8 mouse cellular contexts compared by ENCODE assay signal in genomic region chr12:69087928-69088609, GRCm38 (mm10).
DNase-seq lines count a peak whose midpoint lies in the region; ATAC-seq and TF ChIP-seq lines count a peak whose summit lies in the region.

No protein-coding gene starts in this region.

- WGBS in forebrain, embryonic 13.5 days = 63% methylated on average over 9 of the region's 9 CpGs
- 59% methylated on average over 9 of the region's 9 CpGs for WGBS in midbrain, postnatal 0 days

- H3K27me3 ChIP-seq in testis, adult 2 months (ENCODE audit: control insufficient read depth, insufficient read depth, low read length) = no peaks in the 10 kb centered on the region
- peaks cover 3% of the 10 kb centered on the region; the same call in 1 of the 2 replicates for H3K27me3 ChIP-seq in forebrain, embryonic 13.5 days
- H3K27me3 ChIP-seq in midbrain, postnatal 0 days (ENCODE audit: insufficient read depth, low read length) = no peaks in the 10 kb centered on the region

- peak overlapping the region; percentile 20; the same call in 1 of the 2 replicates for H3K4me2 ChIP-seq in forebrain, embryonic 13.5 days
- H3K4me2 ChIP-seq in midbrain, postnatal 0 days (ENCODE audit: low read depth, low read length, poor library complexity, severe bottlenecking) = no peak overlapping the region

- peak; percentile 24 for DNase-seq in cerebellum, adult 9-10 months
- DNase-seq in cerebellum, adult 9-11 months = no peak
- no peak for DNase-seq in testis, postnatal 14 days (ENCODE audit: low spot score)
- peak; percentile 54 for DNase-seq in kidney, postnatal 14 days
- peak; percentile 87 for DNase-seq in midbrain, postnatal 0 days (ENCODE audit: low spot score)
- DNase-seq in testis, postnatal 10 days (ENCODE audit: low spot score) = no peak

- peak; percentile 71 for ATAC-seq in forebrain, embryonic 13.5 days
- 0 out of 2 replicates have a peak, but pooled peaks have one; percentile 11 for ATAC-seq in midbrain, postnatal 0 days (ENCODE audit: low FRiP score)

- no peaks in the 10 kb centered on the region; the same call in 1 of the 2 replicates for H3K4me1 ChIP-seq in testis, adult 2 months (ENCODE audit: control insufficient read depth, insufficient read depth, low read length)
- no peaks in the 10 kb centered on the region for H3K4me1 ChIP-seq in forebrain, embryonic 13.5 days
- H3K4me1 ChIP-seq in midbrain, postnatal 0 days (ENCODE audit: insufficient read depth, low read length) = no peaks in the 10 kb centered on the region

- no peak overlapping the region for H3K27ac ChIP-seq in testis, adult 2 months (ENCODE audit: control insufficient read depth, insufficient read depth, low read depth, low read length)
- no peak overlapping the region for H3K27ac ChIP-seq in forebrain, embryonic 13.5 days
- H3K27ac ChIP-seq in midbrain, postnatal 0 days (ENCODE audit: low read depth, low read length) = no peak overlapping the region

- H3K36me3 ChIP-seq in testis, adult 2 months (ENCODE audit: control insufficient read depth, insufficient read depth, low read length) = no peaks in the 10 kb centered on the region
- no peaks in the 10 kb centered on the region for H3K36me3 ChIP-seq in forebrain, embryonic 13.5 days (ENCODE audit: poor library complexity, severe bottlenecking)
- no peaks in the 10 kb centered on the region for H3K36me3 ChIP-seq in midbrain, postnatal 0 days (ENCODE audit: insufficient read depth, low read length)

- peak; percentile 23; the same call in 1 of the 2 replicates for TF ChIP-seq CTCF in testis, adult 2 months (IDR thresholded peaks at IDR 0.05; ENCODE audit: control insufficient read depth, insufficient read depth, insufficient replicate concordance, low read depth, low read length)
- TF ChIP-seq CTCF in midbrain, postnatal 0 days (IDR thresholded peaks at IDR 0.05) = peak; percentile 95

- H3K4me3 ChIP-seq in testis, adult 2 months (ENCODE audit: control insufficient read depth, low read depth, low read length) = no peak overlapping the region
- H3K4me3 ChIP-seq in forebrain, embryonic 13.5 days = no peak overlapping the region; the same call in 1 of the 2 replicates
- no peak overlapping the region for H3K4me3 ChIP-seq in midbrain, postnatal 0 days (ENCODE audit: low read depth, low read length)

- peak overlapping the region; percentile 32; the same call in 1 of the 2 replicates for H3K9ac ChIP-seq in forebrain, embryonic 13.5 days
- no peak overlapping the region for H3K9ac ChIP-seq in midbrain, postnatal 0 days (replicated peaks; ENCODE audit: low read length, poor library complexity, severe bottlenecking)

- H3K9me3 ChIP-seq in forebrain, embryonic 13.5 days (replicated peaks) = no peaks in the 10 kb centered on the region
- no peaks in the 10 kb centered on the region for H3K9me3 ChIP-seq in midbrain, postnatal 0 days (ENCODE audit: low read length)

- no peak for TF ChIP-seq POLR2A in testis, adult 2 months (IDR thresholded peaks at IDR 0.05; ENCODE audit: control insufficient read depth, low read depth, low read length)

Comparison
In these comparisons a context has a peak if more than half of its experiments do, and no peak if none do; other contexts are left out.
1. DNase-seq: peak in cerebellum, adult 9-10 months (single experiment), kidney, postnatal 14 days (single experiment) and midbrain, postnatal 0 days (single experiment); none in cerebellum, adult 9-11 months (single experiment), testis, postnatal 14 days (single experiment) and testis, postnatal 10 days (single experiment).